Mouse (Mus musculus): ENCODE results near the gene Gstm7.
"Not testable (repeated sequence)": the region's sequence is repeated elsewhere in the genome, so short reads cannot be mapped to it uniquely, and the experiment has no call there.

Gstm7 gene

GRCm38 (mm10) chr3:107931670-107932069 lies at the start of gene Gstm7:
Gene Gstm7, minus strand, starts transcription at chr3:107931817.
- peak; percentile 98 for DNase-seq (ENCODE audit: low spot score)

GRCm38 (mm10) chr3:107981261-107981660 lies 49.6 kb upstream of the Gstm7 start:
- DNase-seq (ENCODE audit: low spot score), result no peak

GRCm38 (mm10) chr3:107977691-107978090 lies 46.1 kb upstream of the Gstm7 start:
- DNase-seq (ENCODE audit: low spot score), result no peak

GRCm38 (mm10) chr3:107974237-107974636 lies 42.6 kb upstream of the Gstm7 start:
- no peak for DNase-seq (ENCODE audit: low spot score)

GRCm38 (mm10) chr3:107972070-107972469 lies 40.5 kb upstream of the Gstm7 start:
- DNase-seq (ENCODE audit: low spot score), result no peak

- not testable (repeated sequence) for DNase-seq (ENCODE audit: low spot score)
These were observed 39.5 kb upstream of the Gstm7 start for GRCm38 (mm10) chr3:107971101-107971500.

- no peak for DNase-seq (ENCODE audit: low spot score)
These were observed 37.2 kb upstream of the Gstm7 start, which contains the start of gene Gstm3 for GRCm38 (mm10) chr3:107968724-107969395. Gene Gstm3, minus strand, starts transcription at chr3:107969283.

- DNase-seq (ENCODE audit: low spot score), result no peak
These were observed 35.0 kb upstream of the Gstm7 start for GRCm38 (mm10) chr3:107966631-107967030.

- DNase-seq (ENCODE audit: low spot score), result no peak
These were observed 34.0 kb upstream of the Gstm7 start for GRCm38 (mm10) chr3:107965592-107965991.

GRCm38 (mm10) chr3:107964656-107965308 lies 33.2 kb upstream of the Gstm7 start:
- DNase-seq (ENCODE audit: low spot score), result no peak

- DNase-seq (ENCODE audit: low spot score), result no peak
These were observed 32.4 kb upstream of the Gstm7 start for GRCm38 (mm10) chr3:107964026-107964425.

- not testable (repeated sequence) for DNase-seq (ENCODE audit: low spot score)
These were observed 23.6 kb upstream of the Gstm7 start for GRCm38 (mm10) chr3:107955260-107955659.

- no peak for DNase-seq (ENCODE audit: low spot score)
These were observed 22.3 kb upstream of the Gstm7 start for GRCm38 (mm10) chr3:107953906-107954305.

- DNase-seq (ENCODE audit: low spot score), result peak; percentile 85
These were observed 21.7 kb upstream of the Gstm7 start for GRCm38 (mm10) chr3:107953328-107953755.

GRCm38 (mm10) chr3:107950531-107950930 lies 18.9 kb upstream of the Gstm7 start:
- DNase-seq (ENCODE audit: low spot score), result no peak

- not testable (repeated sequence) for DNase-seq (ENCODE audit: low spot score)
These were observed 17.8 kb upstream of the Gstm7 start for GRCm38 (mm10) chr3:107949461-107949860.

- no peak for DNase-seq (ENCODE audit: low spot score)
These were observed 14.1 kb upstream of the Gstm7 start for GRCm38 (mm10) chr3:107945729-107946128.

- DNase-seq (ENCODE audit: low spot score), result no peak
These were observed 11.8 kb upstream of the Gstm7 start, which contains the start of gene Gstm6 for GRCm38 (mm10) chr3:107943239-107943990. Gene Gstm6, minus strand, starts transcription at chr3:107943749.

- DNase-seq (ENCODE audit: low spot score), result no peak
These were observed 9.6 kb upstream of the Gstm7 start for GRCm38 (mm10) chr3:107941261-107941660.

GRCm38 (mm10) chr3:107940524-107940923 lies 8.9 kb upstream of the Gstm7 start:
- no peak for DNase-seq (ENCODE audit: low spot score)

- DNase-seq (ENCODE audit: low spot score), result no peak
These were observed 8.2 kb upstream of the Gstm7 start for GRCm38 (mm10) chr3:107939830-107940229.

- DNase-seq (ENCODE audit: low spot score), result peak; percentile 74
These were observed 7.8 kb upstream of the Gstm7 start for GRCm38 (mm10) chr3:107939403-107939802.

- no peak for DNase-seq (ENCODE audit: low spot score)
These were observed 4.3 kb upstream of the Gstm7 start for GRCm38 (mm10) chr3:107935888-107936287.

All from ovary, postnatal 36 days (tissue).